Mouse (Mus musculus): ENCODE results near the gene Per2. TPM values are rescaled to one million over a fixed set of nuclear protein-coding genes. Genes with fewer than 3 reads are reported as not detected.
A peak's percentile ranks its signal among the peaks of the same experiment; 100 is the strongest.

Per2 gene
- polyA plus RNA-seq, 1 experiment from 2014 or later = 2.4 TPM

- H3K4me3 ChIP-seq (ENCODE audit: low read depth, low read length) = peak overlapping the region; percentile 84
- H3K9me3 ChIP-seq (ENCODE audit: control insufficient read depth, low read length) = no peaks in the 10 kb centered on the region
- H3K27me3 ChIP-seq (ENCODE audit: control insufficient read depth, insufficient read depth, low read length) = no peaks in the 10 kb centered on the region
- no peak for TF ChIP-seq CTCF (IDR thresholded peaks at IDR 0.05; ENCODE audit: low read depth)
- TF ChIP-seq EP300 (optimal IDR thresholded peaks at IDR 0.05) = no peak
- H3K4me2 ChIP-seq (replicated peaks; ENCODE audit: low read depth) = peak overlapping the region; percentile 83
- ATAC-seq (ENCODE audit: low FRiP score, low TSS enrichment) (no peak), DNase-seq (ENCODE audit: low spot score) (peak; percentile 35)
- H3K9ac ChIP-seq (ENCODE audit: low read length) = peak overlapping the region; percentile 88
- 0 out of 2 replicates have a peak, but pooled peaks cover 2% of the 10 kb centered on the region for H3K36me3 ChIP-seq (ENCODE audit: control insufficient read depth, insufficient read depth, low read length)
- H3K4me1 ChIP-seq (replicated peaks; ENCODE audit: control insufficient read depth, insufficient read depth) = peaks cover 6% of the 10 kb centered on the region; the same call in 1 of the 2 replicates
- WGBS = under 1% methylated on average over 12 of the region's 12 CpGs
- H3K27ac ChIP-seq (replicated peaks) = peak overlapping the region; percentile 88
Observed at GRCm38 (mm10) chr1:91397927-91398259, 61.2 kb downstream of the Per2 start.

DNA sequence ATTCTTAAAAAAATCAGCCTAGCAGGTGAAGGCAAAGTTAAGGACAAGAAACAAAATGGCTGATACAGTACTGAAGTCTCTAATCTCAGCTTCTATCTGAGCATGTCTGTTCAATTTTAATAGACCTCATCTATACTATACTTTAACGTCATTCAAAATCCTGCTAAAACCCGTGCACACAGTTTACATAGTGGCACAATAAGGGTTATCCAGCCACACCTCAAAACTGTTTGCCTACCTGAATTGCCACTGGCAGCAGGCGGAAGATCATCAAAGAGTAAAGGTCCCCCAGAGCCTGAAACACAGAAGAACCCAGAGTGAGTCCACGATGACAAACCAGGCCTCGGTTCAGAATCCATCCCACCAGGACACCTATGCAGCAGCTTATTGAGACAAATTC is 68.8 kb downstream of the Per2 start:
- no peak for TF ChIP-seq EP300 (optimal IDR thresholded peaks at IDR 0.05)
- TF ChIP-seq CTCF (IDR thresholded peaks at IDR 0.05; ENCODE audit: low read depth) = no peak
- Histone ChIP-seq H3K9me3 (ENCODE audit: control insufficient read depth, low read length) (no peaks in the 10 kb centered on the region), H3K27me3 (ENCODE audit: control insufficient read depth, insufficient read depth, low read length) (no peaks in the 10 kb centered on the region), H3K27ac (replicated peaks) (no peak overlapping the region), H3K4me2 (replicated peaks; ENCODE audit: low read depth) (no peak overlapping the region), H3K4me3 (ENCODE audit: low read depth, low read length) (no peak overlapping the region), H3K36me3 (ENCODE audit: control insufficient read depth, insufficient read depth, low read length) (peaks cover 20% of the 10 kb centered on the region; the same call in 1 of the 2 replicates), H3K9ac (ENCODE audit: low read length) (no peak overlapping the region), H3K4me1 (replicated peaks; ENCODE audit: control insufficient read depth, insufficient read depth) (no peaks in the 10 kb centered on the region)
- ATAC-seq (ENCODE audit: low FRiP score, low TSS enrichment) (peak; percentile 77), DNase-seq (ENCODE audit: low spot score) (no peak)
- WGBS = 66% methylated on average over 5 of the region's 5 CpGs

- Histone ChIP-seq H3K4me2 (replicated peaks; ENCODE audit: low read depth) (no peak overlapping the region), H3K36me3 (ENCODE audit: control insufficient read depth, insufficient read depth, low read length) (peaks cover 45% of the 10 kb centered on the region), H3K4me3 (ENCODE audit: low read depth, low read length) (no peak overlapping the region), H3K4me1 (replicated peaks; ENCODE audit: control insufficient read depth, insufficient read depth) (no peaks in the 10 kb centered on the region), H3K27me3 (ENCODE audit: control insufficient read depth, insufficient read depth, low read length) (no peaks in the 10 kb centered on the region), H3K9ac (ENCODE audit: low read length) (no peak overlapping the region), H3K27ac (replicated peaks) (no peak overlapping the region), H3K9me3 (ENCODE audit: control insufficient read depth, low read length) (no peaks in the 10 kb centered on the region)
- TF ChIP-seq CTCF (IDR thresholded peaks at IDR 0.05; ENCODE audit: low read depth) = no peak
- TF ChIP-seq EP300 (optimal IDR thresholded peaks at IDR 0.05) = no peak
- no peak for DNase-seq (ENCODE audit: low spot score)
- no peak; the same call in 1 of the 2 replicates for ATAC-seq (ENCODE audit: low FRiP score, low TSS enrichment)
- WGBS = 89% methylated on average over 4 of the region's 4 CpGs
Observed at GRCm38 (mm10) chr1:91381091-91381471, 78.0 kb downstream of the Per2 start.

DNA sequence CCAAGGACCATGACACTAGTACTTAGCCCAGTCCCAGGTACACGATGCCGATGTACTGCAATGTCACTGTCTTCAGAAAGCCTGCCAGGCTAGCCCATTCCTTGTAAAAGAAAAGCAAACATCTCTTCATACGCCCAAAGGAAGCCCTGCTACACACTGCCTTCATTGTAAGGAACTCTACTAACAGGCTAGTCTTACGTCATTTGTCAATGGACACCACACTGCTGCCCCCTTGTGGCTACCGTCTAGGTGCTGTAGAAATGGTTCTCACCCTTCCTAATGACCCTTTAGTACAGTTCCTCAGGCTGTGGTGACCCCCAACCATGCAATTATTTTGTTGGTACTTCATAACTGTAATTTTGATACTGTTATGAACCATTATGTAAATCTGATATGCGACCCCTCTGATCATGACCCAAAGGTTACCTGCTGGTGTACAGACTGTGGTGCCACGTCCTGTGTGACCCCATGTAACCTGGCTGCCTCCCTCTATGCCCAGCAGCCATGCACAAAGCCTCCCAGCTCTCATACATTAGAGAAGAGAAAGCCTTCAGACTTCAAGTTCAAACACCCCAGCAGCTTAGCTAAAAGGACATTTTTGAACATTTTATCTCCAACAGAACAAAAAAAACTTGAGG is 78.6 kb downstream of the Per2 start:
- peaks cover 49% of the 10 kb centered on the region for H3K36me3 ChIP-seq (ENCODE audit: control insufficient read depth, insufficient read depth, low read length)
- no peak overlapping the region for H3K27ac ChIP-seq (replicated peaks)
- H3K27me3 ChIP-seq (ENCODE audit: control insufficient read depth, insufficient read depth, low read length) = no peaks in the 10 kb centered on the region
- H3K9ac ChIP-seq (ENCODE audit: low read length) = no peak overlapping the region
- H3K4me2 ChIP-seq (replicated peaks; ENCODE audit: low read depth) = no peak overlapping the region
- H3K4me3 ChIP-seq (ENCODE audit: low read depth, low read length) = no peak overlapping the region
- no peaks in the 10 kb centered on the region for H3K9me3 ChIP-seq (ENCODE audit: control insufficient read depth, low read length)
- DNase-seq (ENCODE audit: low spot score) (peak; percentile 87), ATAC-seq (ENCODE audit: low FRiP score, low TSS enrichment) (peak; percentile 79)
- peak; percentile 93 for TF ChIP-seq CTCF (IDR thresholded peaks at IDR 0.05; ENCODE audit: low read depth)
- no peak for TF ChIP-seq EP300 (optimal IDR thresholded peaks at IDR 0.05)
- H3K4me1 ChIP-seq (replicated peaks; ENCODE audit: control insufficient read depth, insufficient read depth) = no peaks in the 10 kb centered on the region
- 57% methylated on average over 7 of the region's 7 CpGs for WGBS

GRCm38 (mm10) chr1:91373414-91373835 is 85.7 kb downstream of the Per2 start:
- no peaks in the 10 kb centered on the region for H3K9me3 ChIP-seq (ENCODE audit: control insufficient read depth, low read length)
- peaks cover 42% of the 10 kb centered on the region for H3K36me3 ChIP-seq (ENCODE audit: control insufficient read depth, insufficient read depth, low read length)
- no peaks in the 10 kb centered on the region for H3K27me3 ChIP-seq (ENCODE audit: control insufficient read depth, insufficient read depth, low read length)
- H3K27ac ChIP-seq (replicated peaks) = no peak overlapping the region
- TF ChIP-seq EP300 (optimal IDR thresholded peaks at IDR 0.05) (no peak), CTCF (IDR thresholded peaks at IDR 0.05; ENCODE audit: low read depth) (no peak)
- no peaks in the 10 kb centered on the region for H3K4me1 ChIP-seq (replicated peaks; ENCODE audit: control insufficient read depth, insufficient read depth)
- DNase-seq (ENCODE audit: low spot score) (no peak), ATAC-seq (ENCODE audit: low FRiP score, low TSS enrichment) (no peak)
- no peak overlapping the region for H3K4me3 ChIP-seq (ENCODE audit: low read depth, low read length)
- 89% methylated on average over 6 of the region's 6 CpGs for WGBS
- H3K9ac ChIP-seq (ENCODE audit: low read length) = no peak overlapping the region
- no peak overlapping the region for H3K4me2 ChIP-seq (replicated peaks; ENCODE audit: low read depth)

DNA sequence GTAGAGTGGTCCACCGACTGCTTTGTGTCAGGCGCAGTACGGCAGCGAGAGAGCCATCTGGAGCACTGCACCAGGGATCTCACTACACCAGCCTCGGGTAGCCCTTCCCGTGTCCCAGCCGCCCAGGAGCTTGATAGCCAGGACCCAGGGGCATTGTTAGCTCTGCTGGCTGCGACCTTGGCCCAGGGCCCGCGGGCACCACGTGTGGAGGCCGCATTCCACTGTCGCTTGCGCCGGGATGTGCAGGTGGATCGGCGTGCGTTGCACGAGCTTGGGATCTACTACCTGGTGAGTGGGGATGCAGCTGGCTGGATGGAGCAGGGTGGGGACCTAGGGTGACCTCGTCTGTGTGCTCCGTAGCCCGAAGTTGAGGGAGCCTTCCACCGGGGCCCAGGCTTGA is 89.1 kb downstream of the Per2 start:
- no peak for DNase-seq (ENCODE audit: low spot score)
- ATAC-seq (ENCODE audit: low FRiP score, low TSS enrichment) = no peak
- Histone ChIP-seq H3K9me3 (ENCODE audit: control insufficient read depth, low read length) (no peaks in the 10 kb centered on the region), H3K4me1 (replicated peaks; ENCODE audit: control insufficient read depth, insufficient read depth) (0 out of 2 replicates have a peak, but pooled peaks cover 3% of the 10 kb centered on the region), H3K9ac (ENCODE audit: low read length) (no peak overlapping the region), H3K27ac (replicated peaks) (no peak overlapping the region), H3K27me3 (ENCODE audit: control insufficient read depth, insufficient read depth, low read length) (no peaks in the 10 kb centered on the region), H3K36me3 (ENCODE audit: control insufficient read depth, insufficient read depth, low read length) (peaks cover 18% of the 10 kb centered on the region), H3K4me2 (replicated peaks; ENCODE audit: low read depth) (no peak overlapping the region), H3K4me3 (ENCODE audit: low read depth, low read length) (no peak overlapping the region)
- WGBS = 82% methylated on average over 23 of the region's 23 CpGs
- no peak for TF ChIP-seq CTCF (IDR thresholded peaks at IDR 0.05; ENCODE audit: low read depth)
